Mouse (Mus musculus) mammary gland, adult 2 months (tissue): ENCODE measurements around the gene Nxph4. TPM values are rescaled to one million over a fixed set of nuclear protein-coding genes. Genes with fewer than 3 reads are reported as not detected.

Experiments
- polyA plus RNA-seq: library from polyadenylated mRNA; depleted of rRNA; stranded (reverse); fragments of >200 nt; gene quantifications from 2 replicates; pipeline ENCODE4 v1.2.3, GENCODE M21; 2012; ENCODE audit warnings: low replicate concordance; rRNA removed

The Nxph4 gene
- 0.07 and 0.23 TPM in 2 replicates for polyA plus RNA-seq

DNA sequence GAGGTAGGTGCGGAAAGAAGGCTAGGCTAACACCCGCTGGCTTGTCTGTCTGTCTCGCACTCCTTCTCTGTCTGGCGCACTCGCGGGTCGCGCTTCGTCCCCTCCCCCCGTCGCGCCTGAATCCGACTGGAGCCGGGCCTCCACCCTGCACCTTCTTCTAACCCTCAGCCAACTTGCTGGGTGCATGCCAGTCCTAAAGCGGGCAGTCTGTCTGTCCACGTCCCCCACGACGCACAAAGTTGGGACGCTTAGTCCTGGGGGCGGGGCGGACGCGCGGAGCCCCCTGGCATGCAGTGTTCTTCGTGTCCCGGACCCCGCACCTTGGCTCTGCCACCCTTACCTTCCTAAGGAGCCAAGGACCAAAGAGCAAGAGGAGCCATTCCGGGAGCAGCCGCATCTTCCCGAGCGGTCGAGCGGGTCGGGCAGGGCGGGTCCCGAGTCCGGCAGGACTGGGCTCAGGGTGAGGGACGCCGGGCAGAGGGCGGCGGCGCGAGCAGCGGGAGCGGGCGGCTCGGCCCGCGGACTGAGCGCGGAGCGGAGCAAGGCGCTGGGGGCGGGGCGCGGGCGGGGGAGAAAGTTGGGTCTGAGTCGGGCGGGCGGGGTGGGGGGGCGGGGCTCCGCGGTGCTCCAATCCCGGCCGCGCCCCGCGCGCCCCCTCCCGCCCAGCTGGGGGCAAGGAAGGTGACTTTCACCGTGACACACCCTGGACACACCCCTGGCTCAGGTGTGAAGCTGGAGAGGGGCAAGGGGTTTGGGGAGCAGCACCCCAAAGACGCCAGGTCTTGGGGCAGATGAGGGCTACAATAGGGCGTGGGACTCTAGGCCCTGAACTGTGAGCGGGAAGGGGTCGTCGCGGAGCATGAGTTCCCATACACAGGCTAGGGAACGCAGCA lies at the start of gene Nxph4:
TSS of gene Nxph4 (minus strand) at position 524 of the 893 bp plus-strand sequence.

DNA sequence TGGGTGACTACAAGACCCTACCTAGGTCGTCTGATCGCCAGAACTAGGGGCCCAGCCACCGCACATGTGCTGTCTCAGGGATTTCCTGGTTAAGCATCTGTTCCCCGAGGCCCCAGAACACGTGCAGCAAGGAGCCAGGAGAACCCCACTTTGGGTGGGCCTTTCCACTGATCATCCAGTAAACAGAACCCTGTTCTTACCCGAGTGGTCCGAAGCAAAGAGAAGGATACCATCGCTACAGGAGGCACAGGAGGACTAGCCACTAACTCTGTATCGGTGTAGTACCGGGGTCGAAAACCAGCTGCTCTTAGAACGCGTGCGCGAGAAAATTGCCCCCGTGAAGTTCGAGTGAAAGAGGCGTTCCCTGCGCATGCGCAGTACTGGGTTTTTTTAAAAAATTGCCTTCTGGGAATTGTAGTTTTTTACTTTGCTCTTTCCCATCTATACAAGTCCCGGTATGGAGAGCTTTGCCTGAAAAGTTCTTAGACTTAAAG lies 12.2 kb downstream of the Nxph4 start, which contains the start of gene Shmt2:
TSS of gene Shmt2 (minus strand) at position 357 of the 494 bp plus-strand sequence.

DNA sequence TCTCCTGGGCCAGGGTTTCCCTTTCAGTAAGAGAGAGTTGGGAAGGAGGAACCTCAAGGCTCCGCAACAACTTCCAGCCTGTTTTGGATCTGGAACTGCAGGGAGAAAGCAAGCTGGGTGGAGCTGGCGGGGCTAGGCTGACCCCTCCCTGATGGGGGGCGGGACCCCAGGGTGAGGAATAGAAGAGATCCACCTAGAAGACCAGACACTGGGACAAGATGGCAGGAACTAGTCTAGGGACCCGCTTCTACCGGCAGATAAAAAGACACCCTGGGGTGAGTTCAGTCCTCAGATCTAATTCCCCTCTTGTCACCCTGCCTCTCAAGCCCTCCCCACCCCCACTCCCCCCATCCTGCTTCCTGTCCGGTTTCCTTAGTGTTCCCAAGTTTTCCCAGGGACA lies 19.6 kb downstream of the Nxph4 start, which contains the start of gene Ndufa4l2:
TSS of gene Ndufa4l2 (plus strand) at position 204 of the 400 bp plus-strand sequence.

DNA sequence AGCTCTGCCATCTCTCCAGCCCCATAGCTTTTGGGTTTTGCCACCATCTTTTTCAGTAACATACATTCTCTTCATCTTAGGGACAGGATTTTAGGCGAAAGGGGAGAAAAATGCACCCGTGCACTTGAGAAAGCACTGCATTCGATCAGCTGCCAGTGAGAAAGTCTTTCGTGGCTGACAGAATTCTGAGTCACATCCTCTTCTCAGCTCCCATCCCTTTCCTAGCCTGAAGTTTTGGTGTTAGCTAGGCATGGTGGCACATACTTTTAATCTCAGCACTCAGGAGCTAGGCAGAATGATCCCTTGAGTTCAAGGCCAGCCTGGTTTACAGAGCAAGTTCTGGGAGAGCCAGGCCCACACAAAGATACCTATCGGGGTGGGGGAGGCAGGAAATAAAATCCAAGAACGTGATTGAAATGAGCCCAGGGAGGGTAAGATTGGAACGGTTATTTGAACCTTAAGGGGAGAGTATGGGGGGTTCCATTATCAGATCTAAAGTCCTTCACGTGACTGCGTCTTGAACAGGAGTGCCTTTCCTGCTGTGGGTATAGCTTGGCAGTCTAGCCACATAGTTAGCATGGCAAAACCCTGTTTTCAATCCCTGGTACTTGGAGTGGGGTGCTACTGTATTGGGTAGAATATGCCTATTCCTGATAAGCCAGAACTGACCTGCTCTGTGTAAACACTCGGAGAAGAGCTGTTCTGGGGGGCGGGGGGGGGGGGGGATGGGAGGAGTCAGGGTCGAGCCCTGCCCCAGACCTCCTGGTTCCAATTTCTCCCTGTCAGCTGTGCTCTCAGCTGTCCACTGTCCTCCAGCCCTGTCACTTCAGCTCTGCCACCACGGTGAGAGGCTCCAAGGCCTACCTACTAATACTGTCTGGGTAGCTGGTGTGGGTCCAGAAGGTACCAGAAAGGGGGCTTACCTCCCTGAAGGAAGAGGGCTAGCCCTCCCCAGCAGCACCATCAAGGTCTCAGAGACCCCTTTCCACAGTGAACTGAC lies 33.2 kb downstream of the Nxph4 start, which contains the start of gene Stac3:
TSS of gene Stac3 (plus strand) at position 793 of the 1,000 bp plus-strand sequence.

Other genes starting within 250 kb of the Nxph4 start
- 31.3 and 85.1 TPM in 2 replicates for gene Mbd6, start 245.5 kb downstream of the Nxph4 start, polyA plus RNA-seq
- gene Mars, start 222.8 kb downstream of the Nxph4 start, polyA plus RNA-seq: 59.7 TPM in 2 replicates
- 29.3 and 60.2 TPM in 2 replicates for gene Arhgap9, start 212.6 kb downstream of the Nxph4 start, polyA plus RNA-seq
- gene Gli1, start 192.6 kb downstream of the Nxph4 start, polyA plus RNA-seq: 4.5 and 4.9 TPM in 2 replicates
- gene Inhbe, start 180.1 kb downstream of the Nxph4 start, polyA plus RNA-seq: 0.07 TPM in 1 of 2 replicates, not detected in the other
- gene Inhbc, start 164.1 kb downstream of the Nxph4 start, polyA plus RNA-seq: 0.19 TPM in 1 of 2 replicates, not detected in the other
- 105 and 111 TPM in 2 replicates for gene R3hdm2, start 154.2 kb downstream of the Nxph4 start, polyA plus RNA-seq
- gene Stac3, start 32.9 kb downstream of the Nxph4 start, polyA plus RNA-seq: 1.9 and 95.5 TPM in 2 replicates
- gene Ndufa4l2, start 19.6 kb downstream of the Nxph4 start, polyA plus RNA-seq: 35.3 and 42.8 TPM in 2 replicates
- gene Shmt2, start 12.1 kb downstream of the Nxph4 start, polyA plus RNA-seq: 66.4 and 84.1 TPM in 2 replicates
- gene Lrp1, start 86.6 kb upstream of the Nxph4 start, polyA plus RNA-seq: 145 and 233 TPM in 2 replicates
- 105 and 131 TPM in 2 replicates for gene Stat6, start 108.4 kb upstream of the Nxph4 start, polyA plus RNA-seq
- 2.1 and 4.4 TPM in 2 replicates for gene Nemp1, start 132.3 kb upstream of the Nxph4 start, polyA plus RNA-seq
- 25.9 and 51.9 TPM in 2 replicates for gene Nab2, start 134.0 kb upstream of the Nxph4 start, polyA plus RNA-seq
- gene Myo1a, start 170.6 kb upstream of the Nxph4 start, polyA plus RNA-seq: 0.23 and 0.26 TPM in 2 replicates
- not detected in 2 replicates for gene Tac2, start 189.9 kb upstream of the Nxph4 start, polyA plus RNA-seq
- 5.9 and 7.3 TPM in 2 replicates for gene Zbtb39, start 205.0 kb upstream of the Nxph4 start, polyA plus RNA-seq
- 14.4 and 16.8 TPM in 2 replicates for gene Gpr182, start 217.2 kb upstream of the Nxph4 start, polyA plus RNA-seq
- 0.08 and 0.27 TPM in 2 replicates for gene Rdh1, start 225.2 kb upstream of the Nxph4 start, polyA plus RNA-seq
- gene Rdh16f1, start 225.2 kb upstream of the Nxph4 start, polyA plus RNA-seq: 0.12 and 0.85 TPM in 2 replicates
- 0.37 TPM in 1 of 2 replicates, not detected in the other for gene Rdh9, start 241.8 kb upstream of the Nxph4 start, polyA plus RNA-seq